Mouse (Mus musculus): ENCODE data around the gene Fuz. TPM values are rescaled to one million over a fixed set of nuclear protein-coding genes. Genes with fewer than 3 reads are reported as not detected.
"Not testable (repeated sequence)": the region's sequence is repeated elsewhere in the genome, so short reads cannot be mapped to it uniquely, and the experiment has no call there.

Fuz gene
- total RNA-seq, 2 experiments from 2014 or later = 10.5 to 13.1 TPM

DNA sequence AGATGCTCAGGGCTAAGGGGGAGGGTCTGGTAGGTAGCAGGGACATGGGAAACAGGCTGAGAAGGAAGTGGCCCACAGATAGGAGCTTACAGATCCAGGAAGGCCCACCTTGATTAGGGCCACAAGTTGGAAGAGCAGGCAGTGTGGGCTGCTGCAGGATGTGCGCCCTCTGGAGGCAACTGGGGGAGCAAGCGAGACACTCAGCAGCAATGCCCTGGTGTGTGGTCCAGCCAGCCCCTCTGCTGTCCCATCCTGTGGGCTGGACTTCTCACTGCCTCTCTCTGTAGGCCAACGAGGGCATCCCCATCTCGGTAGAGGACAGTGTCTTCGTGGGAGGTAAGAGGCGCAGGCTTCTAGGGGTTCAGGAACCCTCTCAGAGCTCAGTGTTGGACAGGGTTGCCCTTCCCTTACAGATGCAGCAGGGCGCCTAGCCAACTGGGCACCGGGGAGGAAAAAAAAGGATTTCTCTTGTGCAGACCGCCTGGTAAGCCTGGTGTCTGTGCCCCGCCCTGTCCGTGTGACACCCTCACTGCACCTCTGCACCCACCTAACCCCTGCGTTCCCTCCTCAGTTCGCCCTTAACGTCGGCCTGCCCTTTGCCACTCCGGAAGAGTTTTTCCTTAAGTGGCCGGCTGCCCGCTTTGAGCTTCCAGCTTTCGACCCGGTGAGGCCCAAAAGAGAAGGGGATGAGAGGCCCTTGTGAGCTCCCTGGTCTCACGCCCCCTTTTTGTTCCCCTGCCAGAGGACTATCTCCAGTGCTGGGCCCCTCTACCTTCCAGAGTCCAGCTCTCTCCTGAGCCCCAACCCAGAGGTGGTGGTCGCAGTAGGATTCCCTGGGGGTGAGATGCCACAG, 35.1 kb upstream of the Fuz start:
- intact Hi-C loops (cut with DNase I) = no loop called here
- DNase-seq = peak; percentile 86

DNA sequence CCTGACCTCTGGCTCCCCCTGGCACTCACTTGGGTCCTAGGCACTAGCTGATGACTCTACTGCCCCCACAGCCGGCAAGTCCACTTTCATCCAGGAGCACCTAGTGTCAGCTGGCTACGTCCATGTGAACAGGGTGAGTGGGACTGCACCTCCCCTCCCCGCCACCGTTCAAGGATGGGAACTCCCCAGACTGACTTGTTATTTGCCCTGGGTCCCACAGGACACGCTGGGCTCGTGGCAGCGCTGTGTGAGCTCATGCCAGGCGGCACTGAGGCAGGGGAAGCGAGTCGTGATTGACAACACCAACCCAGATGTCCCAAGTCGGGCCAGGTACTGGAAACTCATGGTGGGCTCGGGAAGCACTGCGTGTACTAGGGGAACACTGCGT, 34.5 kb upstream of the Fuz start:
- intact Hi-C loops (cut with DNase I) = no loop called here
- DNase-seq = peak; percentile 32

DNA sequence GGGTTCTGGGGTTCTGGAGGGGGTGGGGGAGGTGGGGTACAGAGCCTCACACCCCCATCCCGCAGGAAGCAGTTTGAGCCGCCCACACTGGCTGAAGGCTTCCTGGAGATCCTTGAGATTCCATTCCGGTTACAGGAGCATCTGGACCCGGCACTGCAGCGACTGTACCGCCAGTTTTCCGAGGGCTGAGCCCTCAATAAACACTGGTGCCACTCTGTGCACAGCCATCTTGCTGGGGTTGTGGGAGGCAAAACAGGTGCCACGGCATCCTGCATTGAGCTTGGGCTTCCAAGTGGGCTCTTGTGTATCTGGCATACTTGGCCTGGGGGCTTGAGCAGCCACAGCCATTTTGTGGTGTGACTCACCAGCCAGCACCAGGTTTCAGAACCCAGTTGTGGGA, 33.4 kb upstream of the Fuz start:
- DNase-seq = no peak
- intact Hi-C loops (cut with DNase I) = no loop called here

DNA sequence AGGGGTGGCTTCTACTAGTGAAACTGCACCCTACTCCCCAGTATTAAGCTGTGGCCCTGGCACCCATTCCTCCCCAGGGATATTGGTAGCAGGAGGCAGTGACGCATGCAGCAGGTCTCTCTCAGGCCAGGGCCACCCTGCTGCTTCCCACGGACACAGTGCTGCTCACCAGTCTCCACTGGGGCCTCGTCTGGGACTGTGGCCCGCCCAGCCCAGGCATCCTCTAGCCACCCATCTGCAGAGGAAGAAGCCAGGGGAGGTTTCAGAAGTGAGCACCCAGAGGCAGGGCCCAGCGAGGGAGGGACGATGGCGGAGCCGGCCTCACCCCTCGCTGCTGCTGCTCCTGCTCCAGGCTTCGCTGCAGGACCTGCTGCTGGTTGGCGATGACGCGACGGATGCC, 32.7 kb upstream of the Fuz start:
- intact Hi-C loops (cut with DNase I) = no loop called here
- no peak for DNase-seq

- DNase-seq = no peak
- intact Hi-C loops (cut with DNase I) = no loop called here
Measured at GRCm38 (mm10) chr7:44863982-44864494, 31.8 kb upstream of the Fuz start.

GRCm38 (mm10) chr7:44864595-44865542, 31.0 kb upstream of the Fuz start:
- intact Hi-C loops (cut with DNase I) = no loop called here
- no peak for DNase-seq

- DNase-seq = peak; percentile 49
- intact Hi-C loops (cut with DNase I) = no loop called here
Measured at GRCm38 (mm10) chr7:44866276-44867009, 29.4 kb upstream of the Fuz start.

DNA sequence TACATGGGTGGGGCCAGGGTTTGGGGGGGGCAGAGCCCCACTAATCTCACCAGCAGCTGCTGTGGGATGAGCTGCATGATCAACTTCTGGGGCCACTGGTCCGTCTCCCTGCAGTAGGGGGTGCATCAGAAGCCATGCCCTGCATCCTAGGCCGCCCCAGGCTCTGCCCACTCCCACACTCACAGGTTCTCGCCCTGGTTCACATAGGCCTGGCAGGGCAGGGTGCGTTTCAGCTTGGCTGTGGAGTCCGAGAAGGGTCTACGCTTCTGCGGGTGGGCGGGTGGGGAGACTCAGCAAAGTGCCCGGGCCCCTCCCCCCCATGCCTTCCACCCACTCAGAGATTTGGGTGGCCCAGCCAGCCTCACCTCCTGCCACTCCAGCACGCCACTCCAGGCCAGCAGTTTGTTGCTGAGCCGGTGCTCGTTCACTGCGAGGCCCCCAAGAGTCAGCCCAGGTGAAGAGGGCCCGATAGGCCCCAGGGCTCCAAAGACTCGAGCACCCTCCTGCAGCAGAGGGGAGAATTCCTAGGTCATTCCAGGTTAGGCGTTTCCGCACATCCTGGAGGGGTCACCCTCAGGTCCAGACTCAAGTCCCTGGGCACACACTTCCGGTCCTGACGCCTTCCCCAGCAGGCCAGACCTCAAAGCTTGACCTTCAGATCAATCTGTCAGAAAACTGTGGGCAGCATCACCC, 28.7 kb upstream of the Fuz start:
- intact Hi-C loops (cut with DNase I) = no loop called here
- DNase-seq = no peak

DNA sequence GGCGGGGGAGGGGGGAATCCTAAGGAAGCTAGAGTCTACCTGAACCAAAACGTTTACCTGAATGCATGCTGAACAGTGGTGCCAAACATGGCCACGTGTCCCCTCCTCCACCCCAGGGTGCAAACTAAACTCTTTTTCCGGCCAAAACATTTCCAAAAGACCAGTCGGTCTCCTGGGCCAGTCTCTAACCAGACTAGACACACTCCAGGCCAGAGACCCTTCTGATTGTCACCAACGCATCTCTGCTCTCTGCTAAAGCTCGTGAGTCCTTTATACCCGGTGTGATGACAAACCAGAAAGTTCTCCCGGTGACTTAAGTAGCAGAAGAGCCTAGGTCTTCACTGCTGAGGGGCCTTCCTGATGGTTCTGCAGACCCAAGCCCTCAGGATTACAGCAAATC, 28.1 kb upstream of the Fuz start:
- intact Hi-C loops (cut with DNase I) = no loop called here
- no peak for DNase-seq

DNA sequence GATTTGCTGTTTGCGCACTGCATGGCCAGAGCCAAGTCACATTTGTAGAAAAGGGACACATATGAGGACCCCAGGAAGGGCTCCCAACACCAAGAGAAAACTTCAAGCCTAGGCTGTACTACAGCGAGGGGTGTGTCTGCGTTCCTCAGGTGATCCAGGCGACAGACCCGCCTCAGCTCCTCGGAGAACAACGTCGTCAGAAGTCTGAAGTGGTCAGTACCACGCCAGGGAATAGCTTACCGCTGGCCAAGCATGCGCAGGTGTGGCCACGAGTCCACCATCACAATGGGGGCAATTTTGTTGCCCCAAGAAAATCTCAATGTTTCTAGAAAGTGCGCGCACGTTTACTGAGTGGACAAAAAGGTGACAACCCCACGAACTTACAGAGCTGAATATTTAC, 27.4 kb upstream of the Fuz start:
- no peak for DNase-seq
- intact Hi-C loops (cut with DNase I) = no loop called here

- peak; percentile 65 for DNase-seq
- intact Hi-C loops (cut with DNase I) = no loop called here
Measured at GRCm38 (mm10) chr7:44868919-44869696, 26.8 kb upstream of the Fuz start.

DNA sequence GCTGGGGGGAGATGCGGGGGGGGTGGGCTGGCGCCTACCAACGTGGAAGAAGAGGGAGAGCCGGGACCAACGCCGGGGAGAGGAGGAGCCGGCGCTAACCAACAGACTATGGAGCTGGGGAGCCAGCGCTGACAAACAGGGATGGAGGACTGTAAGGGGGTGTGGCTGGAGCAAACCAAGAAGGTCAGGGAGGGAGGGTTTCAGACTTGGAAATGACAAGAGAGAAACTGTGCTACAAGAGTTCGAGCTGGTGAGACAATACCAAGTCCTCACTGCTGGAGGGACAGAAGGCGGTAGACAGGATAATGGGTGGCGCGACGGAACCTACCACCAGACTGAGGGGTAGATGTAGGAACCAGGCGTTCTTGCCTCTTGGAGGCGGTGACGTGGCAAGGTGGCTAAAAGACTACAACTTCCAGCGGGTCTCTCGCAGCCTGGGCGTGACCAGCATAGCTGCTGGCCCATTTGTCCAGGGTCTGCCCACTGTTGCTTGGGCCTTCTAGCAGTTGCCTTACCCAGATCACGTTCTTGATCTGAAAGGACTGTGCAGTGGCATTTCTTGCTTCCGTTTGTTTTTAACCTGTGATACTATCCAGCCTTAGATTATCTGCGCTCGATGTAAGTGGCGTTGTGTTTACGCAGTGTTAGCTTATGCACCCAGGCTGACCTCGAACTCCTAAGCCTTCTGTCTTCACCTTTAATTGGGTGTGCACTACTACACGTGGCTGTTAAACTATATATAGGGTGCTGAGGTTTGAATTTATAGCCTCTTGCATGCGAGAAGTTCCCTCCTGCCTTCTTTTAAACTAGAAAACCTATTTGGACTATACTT, 26.0 kb upstream of the Fuz start, which contains the start of gene Ptov1:
Gene Ptov1 (minus strand): TSS at position 92 of the 832 bp plus-strand sequence.
- intact Hi-C loops (cut with DNase I) = no loop called here
- DNase-seq = peak; percentile 96

GRCm38 (mm10) chr7:44870614-44871013, 25.3 kb upstream of the Fuz start:
- no peak for DNase-seq
- intact Hi-C loops (cut with DNase I) = no loop called here

DNA sequence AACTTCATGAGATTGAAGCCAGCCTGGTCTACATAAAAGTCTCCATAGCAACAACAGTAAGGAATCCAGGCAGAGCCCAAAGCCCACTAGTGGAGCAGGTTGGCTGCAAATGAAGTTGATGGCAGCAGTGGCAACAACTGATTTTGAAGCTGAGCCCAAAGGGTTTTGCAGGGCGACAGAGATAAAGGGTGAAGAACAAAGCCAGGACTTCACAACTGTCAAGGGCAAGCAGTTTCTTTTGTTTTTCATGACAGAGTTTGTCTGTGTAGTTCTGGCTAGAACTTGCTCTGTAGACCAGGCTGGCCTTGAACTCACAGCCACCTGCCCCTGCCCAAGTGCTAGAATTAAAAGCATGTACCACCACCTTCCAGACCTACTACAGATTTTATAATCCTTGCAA, 24.7 kb upstream of the Fuz start:
- intact Hi-C loops (cut with DNase I) = no loop called here
- DNase-seq = no peak

DNA sequence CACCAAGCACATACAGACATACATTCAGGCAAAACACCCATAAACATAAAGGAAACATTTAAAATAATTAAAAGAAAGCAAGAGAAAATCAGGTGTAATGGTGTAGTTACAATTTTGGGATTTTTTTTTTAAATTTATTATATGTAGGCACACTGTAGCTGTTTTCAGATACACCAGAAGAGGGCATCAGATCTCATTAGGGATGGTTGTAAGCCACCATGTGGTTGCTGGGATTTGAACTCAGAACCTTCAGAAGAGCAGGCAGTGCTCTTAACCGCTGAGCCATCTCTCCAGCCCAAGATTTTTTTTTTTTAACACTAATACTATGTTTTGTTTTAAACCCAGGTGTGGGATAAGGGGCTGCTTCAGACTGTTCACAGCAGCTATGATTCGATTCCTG, 24.1 kb upstream of the Fuz start:
- intact Hi-C loops (cut with DNase I); DNase-seq: not testable (repeated sequence)

- intact Hi-C loops (cut with DNase I) = no loop called here
- DNase-seq = no peak
Measured at GRCm38 (mm10) chr7:44877833-44878232, 18.0 kb upstream of the Fuz start.

GRCm38 (mm10) chr7:44883036-44883435, 12.8 kb upstream of the Fuz start:
- intact Hi-C loops (cut with DNase I) = no loop called here
- no peak for DNase-seq

GRCm38 (mm10) chr7:44884637-44885036, 11.2 kb upstream of the Fuz start:
- intact Hi-C loops (cut with DNase I) = no loop called here
- DNase-seq = no peak

GRCm38 (mm10) chr7:44886964-44887363, 8.9 kb upstream of the Fuz start:
- intact Hi-C loops (cut with DNase I) = no loop called here
- DNase-seq = no peak
